Mouse (Mus musculus) liver, embryonic 14.5 days (tissue): ENCODE results near the gene Elf5. TPM values are rescaled to one million over a fixed set of nuclear protein-coding genes. Genes with fewer than 3 reads are reported as not detected.

Experiments
- ATAC-seq: fragments of 200-750 bp; cut with Nextera tagmentation; 2 replicates; pipeline ENCODE4 v1.8.0; 2017; ENCODE audit warnings: moderate number of reproducible peaks, mild to moderate bottlenecking, moderate library complexity; ENCODE audit not compliant: insufficient read depth
- DNase-seq, 3 experiments: peaks; one replicate each; pipeline ENCODE4 v3.0.0-alpha.2; 2012 to 2013; ENCODE audit warnings: low read depth in 3 of 3, low spot score in 3 of 3
- H3K27ac ChIP-seq: fragments of 300-500 bp; sonication (generic); 2 replicates; pipeline ENCODE4 v1.5.1; 2014; ENCODE audit warnings: moderate library complexity, mild to moderate bottlenecking, control low read depth, inconsistent platforms
- H3K27me3 ChIP-seq: fragments of 300-500 bp; sonication (generic); 2 replicates; pipeline ENCODE4 v1.6.1; 2014; ENCODE audit warnings: mild to moderate bottlenecking, low read length, moderate library complexity; ENCODE audit not compliant: control insufficient read depth, insufficient read depth
- H3K36me3 ChIP-seq: fragments of 300-500 bp; sonication (generic); replicated peaks from 2 replicates; pipeline ENCODE4 v1.6.1; 2014; ENCODE audit warnings: low read depth; ENCODE audit not compliant: control insufficient read depth, insufficient read depth
- H3K4me1 ChIP-seq, 2 experiments: fragments of 200-500 bp in 1 of 2; fragments of 300-500 bp in 1 of 2; sonication (generic) in 1 of 2; replicated peaks; 2 replicates each; pipeline ENCODE4 v1.6.1; 2012 to 2014; ENCODE audit warnings: antibody characterized with exemption in 1 of 2, inconsistent platforms in 1 of 2, low read length in 1 of 2; ENCODE audit not compliant: control insufficient read depth in 2 of 2, insufficient read depth in 2 of 2
- H3K4me2 ChIP-seq: fragments of 300-500 bp; sonication (generic); 2 replicates; pipeline ENCODE4 v1.6.1; 2014; ENCODE audit warnings: low read depth, mild to moderate bottlenecking, control low read depth, moderate library complexity
- H3K4me3 ChIP-seq, 2 experiments: fragments of 200-500 bp in 1 of 2; fragments of 300-500 bp in 1 of 2; sonication (generic) in 1 of 2; 2 replicates each; pipeline ENCODE4 v1.5.1; 2012 to 2014; ENCODE audit warnings: low read depth in 2 of 2, low read length in 2 of 2, mild to moderate bottlenecking in 2 of 2, control low read depth in 1 of 2, inconsistent platforms in 1 of 2, moderate library complexity in 1 of 2; ENCODE audit not compliant: insufficient read depth in 1 of 2
- H3K9ac ChIP-seq: fragments of 300-500 bp; sonication (generic); replicated peaks from 2 replicates; pipeline ENCODE4 v1.6.1; 2014; ENCODE audit warnings: mild to moderate bottlenecking, control low read depth, moderate library complexity
- H3K9me3 ChIP-seq: fragments of 300-500 bp; sonication (generic); 2 replicates; pipeline ENCODE4 v1.6.1; 2016; ENCODE audit warnings: low read length, mixed read lengths; ENCODE audit not compliant: control insufficient read depth
- CTCF ChIP-seq: IDR thresholded peaks from 2 replicates; pipeline ENCODE4 v1.5.1; 2016; ENCODE audit warnings: antibody characterized with exemption, low read depth, control low read depth
- EP300 ChIP-seq: IDR thresholded peaks from 2 replicates; pipeline ENCODE4 v1.6.1; 2016; ENCODE audit warnings: antibody characterized with exemption, low read depth
- WGBS: fragments of 180-500 bp; shearing (Covaris S2); extraction: QIAGEN DNeasy Blood & Tissue Kit; methylation state at CpG from one replicate; pipeline ENCODE4 v1.1.7; 2014; ENCODE audit not compliant: insufficient replicate concordance; 5-methylcytosine and 5-hydroxymethylcytosine counted together
- polyA plus RNA-seq, 2 experiments: library from polyadenylated mRNA; depleted of rRNA in 1 of 2; stranded (reverse) in 1 of 2; unstranded in 1 of 2; fragments of >200 nt; fragmentation: Nextera tagmentation in 1 of 2; extraction: Ambion mirVana in 1 of 2; gene quantifications; 2 replicates each; pipeline versions ENCODE4 v1.2.1 to v1.2.3; 2012 to 2014

The Elf5 gene
- polyA plus RNA-seq, 2 experiments: 0.03 TPM; not detected in 1

DNA sequence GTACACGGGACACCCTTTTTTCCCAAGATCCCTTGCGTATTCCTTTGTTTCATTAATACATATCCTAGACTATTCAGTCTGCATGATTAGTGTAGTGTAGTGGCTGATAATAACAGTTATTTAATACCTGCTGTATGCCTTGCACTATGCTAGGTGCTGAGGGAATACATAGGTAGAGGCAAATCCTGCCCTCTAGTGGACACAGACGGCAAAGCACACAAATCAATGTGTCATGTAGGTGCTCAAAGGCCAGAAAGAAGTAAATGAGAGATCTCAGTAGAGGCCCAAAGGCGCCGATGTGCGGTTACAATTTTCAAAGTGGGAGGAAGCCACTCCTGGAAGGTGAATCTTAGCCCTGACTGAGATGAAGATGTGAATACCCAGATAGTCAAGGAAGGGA, 34.3 kb downstream of the Elf5 start:
- peak; percentile 31 to 40 (median 36) for DNase-seq
- H3K9me3 ChIP-seq: no peaks in the 10 kb centered on the region
- WGBS: 41% methylated on average over 6 of the region's 6 CpGs

GRCm38 (mm10) chr2:103446326-103446725, 34.8 kb downstream of the Elf5 start:
- no peaks in the 10 kb centered on the region for H3K9me3 ChIP-seq
- no peak overlapping the region for H3K27ac ChIP-seq
- H3K36me3 ChIP-seq: no peaks in the 10 kb centered on the region
- DNase-seq (no peak), ATAC-seq (no peak)
- H3K4me3 ChIP-seq: no peak overlapping the region
- no peak overlapping the region for H3K9ac ChIP-seq
- TF ChIP-seq CTCF: no peak
- TF ChIP-seq EP300: no peak
- no peaks in the 10 kb centered on the region for H3K27me3 ChIP-seq
- 70% methylated on average over 6 of the region's 6 CpGs for WGBS
- 0 out of 4 replicates have a peak, but pooled peaks cover 0 to 2% of the 10 kb centered on the region in 2 experiments for H3K4me1 ChIP-seq
- H3K4me2 ChIP-seq: no peak overlapping the region

More for the DNA sequence above, 34.3 kb downstream of the Elf5 start:
- Histone ChIP-seq H3K4me2 (no peak overlapping the region), H3K27ac (no peak overlapping the region), H3K27me3 (no peaks in the 10 kb centered on the region), H3K4me1 (0 out of 4 replicates have a peak, but pooled peaks cover 0 to 2% of the 10 kb centered on the region in 2 experiments), H3K9ac (no peak overlapping the region), H3K4me3 (no peak overlapping the region), H3K36me3 (no peaks in the 10 kb centered on the region)
- 0 out of 2 replicates have a peak, but pooled peaks have one; percentile 11 for ATAC-seq
- TF ChIP-seq CTCF (peak; percentile 87), EP300 (no peak)

DNA sequence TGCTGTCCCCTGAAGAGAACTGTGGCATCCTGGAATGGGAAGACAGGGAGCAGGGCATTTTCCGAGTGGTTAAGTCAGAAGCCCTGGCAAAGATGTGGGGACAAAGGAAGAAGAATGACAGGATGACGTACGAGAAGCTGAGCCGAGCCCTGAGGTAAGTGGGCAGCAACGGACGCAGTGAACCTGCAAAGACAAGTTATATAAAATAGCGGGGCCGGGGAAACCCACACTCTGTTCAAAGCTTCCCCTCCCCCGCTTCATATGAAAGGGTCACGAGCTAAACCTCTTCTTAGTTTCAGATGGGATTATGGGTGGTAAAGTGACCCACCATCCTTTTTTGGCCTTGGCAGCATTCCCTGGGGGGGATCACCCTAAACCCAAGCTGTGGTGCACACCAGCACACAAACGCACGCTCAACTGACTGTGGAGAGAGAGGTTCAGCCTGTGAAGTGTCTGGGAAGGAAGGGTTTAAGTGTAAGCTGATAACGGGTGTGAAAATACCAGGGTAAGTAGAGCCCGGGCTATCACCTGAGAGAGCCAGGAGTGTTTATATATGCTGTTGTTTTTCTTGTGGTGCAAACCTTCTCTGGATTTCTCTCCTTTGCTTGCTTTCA, 37.6 kb downstream of the Elf5 start:
- H3K27me3 ChIP-seq: no peaks in the 10 kb centered on the region
- no peak overlapping the region for H3K4me3 ChIP-seq
- no peaks in the 10 kb centered on the region for H3K9me3 ChIP-seq
- H3K4me2 ChIP-seq: no peak overlapping the region
- TF ChIP-seq EP300: no peak
- peaks cover 19% of the 10 kb centered on the region for H3K36me3 ChIP-seq
- H3K9ac ChIP-seq: no peak overlapping the region
- no peak overlapping the region for H3K27ac ChIP-seq
- WGBS: 42% methylated on average over 14 of the region's 14 CpGs
- no peak for ATAC-seq
- no peak for DNase-seq
- 0 out of 4 replicates have a peak, but pooled peaks cover 0 to 2% of the 10 kb centered on the region in 2 experiments for H3K4me1 ChIP-seq

- H3K9me3 ChIP-seq: no peaks in the 10 kb centered on the region
- ATAC-seq (no peak), DNase-seq (no peak)
- H3K27ac ChIP-seq: no peak overlapping the region
- WGBS: 69% methylated on average over 7 of the region's 7 CpGs
- H3K36me3 ChIP-seq: peaks cover 26% of the 10 kb centered on the region
- TF ChIP-seq EP300: no peak
- TF ChIP-seq CTCF: no peak
- H3K4me2 ChIP-seq: no peak overlapping the region
- H3K27me3 ChIP-seq: no peaks in the 10 kb centered on the region
- 0 out of 4 replicates have a peak, but pooled peaks cover 0 to 2% of the 10 kb centered on the region in 2 experiments for H3K4me1 ChIP-seq
- no peak overlapping the region for H3K9ac ChIP-seq
- H3K4me3 ChIP-seq: no peak overlapping the region
Observed at GRCm38 (mm10) chr2:103449813-103450212, 38.3 kb downstream of the Elf5 start.

DNA sequence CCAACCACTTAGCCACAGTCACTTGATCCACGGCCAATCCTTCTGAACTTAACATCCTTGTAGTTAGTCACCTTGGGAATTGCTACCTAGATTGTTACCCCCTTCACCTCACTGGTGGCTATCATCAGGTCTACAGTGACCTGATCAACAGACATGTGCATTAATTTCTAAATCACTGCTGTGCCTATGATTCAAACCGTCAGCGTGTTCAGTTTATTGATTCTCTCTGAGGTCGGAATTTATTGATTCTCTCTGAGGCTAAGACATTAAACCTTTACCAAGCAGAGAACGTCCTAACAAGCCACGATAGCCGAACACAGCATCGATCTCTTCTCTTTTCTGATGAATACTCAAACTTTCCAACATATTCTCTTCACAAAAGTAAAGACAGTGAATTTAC, 38.8 kb downstream of the Elf5 start:
- H3K9ac ChIP-seq: no peak overlapping the region
- no peak for DNase-seq
- no peaks in the 10 kb centered on the region for H3K9me3 ChIP-seq
- ATAC-seq: no peak
- H3K27me3 ChIP-seq: no peaks in the 10 kb centered on the region
- H3K27ac ChIP-seq: no peak overlapping the region
- H3K4me3 ChIP-seq: no peak overlapping the region
- no peak overlapping the region for H3K4me2 ChIP-seq
- peaks cover 31% of the 10 kb centered on the region for H3K36me3 ChIP-seq
- 79% methylated on average over 8 of the region's 8 CpGs for WGBS
- H3K4me1 ChIP-seq: 0 out of 4 replicates have a peak, but pooled peaks cover 0 to 2% of the 10 kb centered on the region in 2 experiments
- TF ChIP-seq EP300 (no peak), CTCF (no peak)
